Mouse (Mus musculus): ENCODE measurements at regions not wholly inside any gene's neighbourhood (a gene's known extent, or its start where the extent isn't known, plus 50 kb on each side); places are given as distances from the start of the nearest gene placed in this dataset.

DNA sequence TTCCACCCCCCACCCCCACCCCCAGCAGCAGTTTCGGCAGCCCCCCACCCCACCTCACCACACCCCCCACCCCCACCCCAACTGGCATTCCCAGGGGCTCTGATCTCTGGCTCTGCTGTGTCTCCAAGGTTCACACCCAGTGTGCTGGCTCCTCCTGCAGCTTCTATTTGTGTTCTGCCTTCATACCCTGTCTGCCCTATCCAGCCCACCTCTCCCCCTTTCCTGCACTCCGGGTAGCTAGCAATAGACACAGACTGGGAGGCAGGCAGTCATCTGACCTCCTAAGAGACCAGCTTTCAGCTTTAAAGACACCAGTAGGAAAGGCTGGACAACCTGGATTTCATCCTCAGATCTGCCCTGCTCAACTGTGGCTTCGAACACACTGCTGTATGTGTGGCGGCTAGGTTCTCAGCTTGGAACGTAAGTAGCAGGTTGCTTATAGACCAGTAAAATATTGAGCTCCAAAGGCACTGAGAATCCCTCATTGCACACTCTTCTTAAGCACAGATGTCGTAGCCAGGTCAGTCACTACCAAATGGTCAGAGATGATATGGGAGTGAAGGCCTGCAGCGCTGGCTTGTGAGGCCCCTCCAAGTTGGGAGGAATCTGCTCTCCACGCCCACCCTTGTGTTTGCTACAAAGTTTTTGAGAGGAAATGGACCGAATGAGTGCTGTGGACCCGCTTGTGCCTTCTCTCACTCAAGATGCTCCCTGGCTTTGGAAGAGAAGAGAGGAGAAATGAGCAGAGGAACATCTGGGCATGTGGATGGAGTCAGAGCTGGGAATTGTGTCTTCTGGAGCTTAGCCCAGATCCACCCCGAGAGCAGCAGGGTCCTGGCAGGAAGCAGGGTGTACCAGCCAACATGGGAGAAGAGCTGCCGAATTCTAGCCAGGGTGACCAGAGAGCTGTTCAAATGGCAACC, 187.1 kb downstream of the Bcl2l11 start:
- no peaks in the 10 kb centered on the region for H3K36me3 ChIP-seq (replicated peaks)
- no peaks in the 10 kb centered on the region for H3K9me3 ChIP-seq
- peaks cover 35% of the 10 kb centered on the region for H3K4me1 ChIP-seq
- H3K4me3 ChIP-seq = peak overlapping the region; percentile 38
- H3K27ac ChIP-seq = peak overlapping the region; percentile 68
- peaks cover 49% of the 10 kb centered on the region for H3K27me3 ChIP-seq (ENCODE audit: poor library complexity, severe bottlenecking)
- no peak for DNase-seq (ENCODE audit: extremely low spot score, low spot score)
- 56% methylated on average over 12 of the region's 12 CpGs for WGBS

DNA sequence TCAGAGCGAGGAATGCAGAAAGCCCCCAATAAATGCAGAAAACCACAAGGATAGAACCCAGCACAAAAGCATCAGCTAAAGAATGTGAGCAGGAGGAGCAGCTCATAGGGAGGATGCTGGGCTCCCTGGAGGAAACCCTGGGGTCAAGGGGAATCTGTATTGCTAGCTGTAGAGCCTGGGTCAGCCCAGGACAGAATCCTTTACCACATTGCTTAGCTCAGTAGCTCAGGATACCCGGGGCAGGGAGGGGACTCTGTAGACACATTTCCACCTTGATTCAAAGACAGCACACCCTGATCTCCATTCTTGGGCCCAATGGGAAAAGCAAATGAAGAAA, 187.7 kb downstream of the Bcl2l11 start:
- no peak overlapping the region for H3K4me3 ChIP-seq
- no peaks in the 10 kb centered on the region for H3K36me3 ChIP-seq (replicated peaks)
- H3K27ac ChIP-seq = 0 out of 2 replicates have a peak overlapping the region, but pooled peaks have one; percentile 68
- WGBS = 54% methylated on average over 2 of the region's 2 CpGs
- no peak for DNase-seq (ENCODE audit: extremely low spot score, low spot score)
- H3K4me1 ChIP-seq = peaks cover 39% of the 10 kb centered on the region
- no peaks in the 10 kb centered on the region for H3K9me3 ChIP-seq
- peaks cover 43% of the 10 kb centered on the region for H3K27me3 ChIP-seq (ENCODE audit: poor library complexity, severe bottlenecking)

DNA sequence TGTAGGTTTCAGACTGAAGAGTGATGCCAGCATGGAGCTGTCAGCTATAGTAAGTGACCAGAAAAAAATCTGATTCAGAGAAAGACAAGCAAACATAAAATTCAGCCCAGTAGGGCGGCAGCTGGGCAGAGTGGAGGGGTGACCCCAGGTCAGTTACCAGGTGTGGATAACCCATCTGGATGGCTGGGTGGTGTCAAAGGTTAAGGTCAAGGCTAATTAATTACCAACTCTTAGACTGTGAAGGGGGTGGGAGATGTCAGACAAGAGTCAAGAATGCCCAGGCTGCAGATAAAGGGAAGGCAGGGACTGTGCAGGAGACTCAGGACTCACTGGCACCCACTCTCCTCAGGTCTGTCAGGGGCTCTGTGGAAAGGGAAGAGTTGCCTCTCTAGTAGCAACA, 188.1 kb downstream of the Bcl2l11 start:
- Histone ChIP-seq H3K27ac (no peak overlapping the region), H3K27me3 (ENCODE audit: poor library complexity, severe bottlenecking) (peaks cover 39% of the 10 kb centered on the region), H3K4me1 (peaks cover 41% of the 10 kb centered on the region), H3K9me3 (no peaks in the 10 kb centered on the region), H3K4me3 (no peak overlapping the region), H3K36me3 (replicated peaks) (no peaks in the 10 kb centered on the region)
- DNase-seq (ENCODE audit: extremely low spot score, low spot score) = no peak
- WGBS = 48% methylated on average over 1 of the region's 1 CpGs

DNA sequence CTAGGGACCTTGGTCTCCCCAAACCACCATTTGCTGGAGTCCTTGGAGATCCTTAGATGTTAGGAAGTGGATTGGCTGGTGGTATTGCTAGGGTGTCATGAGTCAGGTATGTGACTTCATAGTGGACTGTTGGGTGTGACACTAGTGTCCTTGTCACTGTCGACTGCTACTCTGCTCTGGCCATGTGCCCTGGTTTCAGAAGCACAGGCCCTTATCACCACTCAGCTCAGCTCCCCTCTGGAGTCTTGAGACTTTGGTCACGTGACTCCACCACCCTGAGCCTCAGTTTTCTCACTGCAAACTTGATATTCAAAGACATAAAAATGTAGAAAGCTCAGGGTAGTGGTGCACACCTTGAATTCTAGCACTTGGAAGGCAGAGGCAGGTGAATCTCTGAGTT, 190.7 kb downstream of the Bcl2l11 start:
- DNase-seq (ENCODE audit: extremely low spot score, low spot score) = no peak
- Histone ChIP-seq H3K27me3 (ENCODE audit: poor library complexity, severe bottlenecking) (peaks cover 18% of the 10 kb centered on the region), H3K4me3 (no peak overlapping the region), H3K9me3 (no peaks in the 10 kb centered on the region), H3K27ac (no peak overlapping the region), H3K4me1 (peaks cover 42% of the 10 kb centered on the region), H3K36me3 (replicated peaks) (no peaks in the 10 kb centered on the region)
- 82% methylated on average over 2 of the region's 2 CpGs for WGBS

DNA sequence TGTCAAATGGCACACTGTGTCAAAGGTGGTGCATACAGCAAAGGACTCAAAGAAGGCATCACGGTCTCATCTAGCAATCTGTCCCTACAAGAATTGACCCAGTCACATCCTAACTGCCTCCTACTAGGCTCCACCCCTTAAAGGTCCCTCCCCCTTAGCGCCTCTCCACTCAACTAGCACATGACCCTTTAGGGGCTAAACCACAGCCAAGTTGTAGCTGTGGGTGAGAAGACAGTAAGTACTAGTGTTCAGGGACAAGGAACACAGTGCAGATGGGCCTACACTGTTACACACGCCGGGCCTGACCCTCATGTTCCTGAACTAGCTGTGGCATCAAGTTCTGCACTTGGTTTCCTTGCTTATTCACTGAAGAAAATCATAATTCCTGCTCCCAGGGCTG, 192.4 kb downstream of the Bcl2l11 start:
- no peak for DNase-seq (ENCODE audit: extremely low spot score, low spot score)
- no peak overlapping the region for H3K27ac ChIP-seq
- H3K27me3 ChIP-seq (ENCODE audit: poor library complexity, severe bottlenecking) = peaks cover 10% of the 10 kb centered on the region
- H3K9me3 ChIP-seq = no peaks in the 10 kb centered on the region
- 83% methylated on average over 4 of the region's 4 CpGs for WGBS
- no peaks in the 10 kb centered on the region for H3K36me3 ChIP-seq (replicated peaks)
- H3K4me1 ChIP-seq = peaks cover 30% of the 10 kb centered on the region
- no peak overlapping the region for H3K4me3 ChIP-seq

DNA sequence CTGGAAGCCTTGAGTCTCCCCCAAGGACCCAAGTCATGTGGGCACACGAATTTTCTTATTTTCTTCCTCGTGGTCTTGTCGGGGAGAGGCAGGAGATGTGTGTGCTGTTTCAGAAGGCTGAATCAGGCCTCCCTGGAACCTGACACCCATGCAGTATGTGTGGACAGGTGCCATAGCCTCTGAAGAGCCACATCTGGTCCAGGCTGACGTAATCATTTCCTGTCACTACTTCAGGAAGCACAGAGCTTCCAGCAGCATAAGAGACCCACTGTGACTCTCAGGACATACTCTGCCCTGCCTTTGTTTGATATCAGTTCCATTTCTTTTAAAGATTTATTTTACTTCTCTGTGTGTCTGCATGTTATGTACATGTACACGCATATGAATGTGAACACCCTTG, 193.1 kb downstream of the Bcl2l11 start:
- 75% methylated on average over 5 of the region's 5 CpGs for WGBS
- DNase-seq (ENCODE audit: extremely low spot score, low spot score) = no peak

DNA sequence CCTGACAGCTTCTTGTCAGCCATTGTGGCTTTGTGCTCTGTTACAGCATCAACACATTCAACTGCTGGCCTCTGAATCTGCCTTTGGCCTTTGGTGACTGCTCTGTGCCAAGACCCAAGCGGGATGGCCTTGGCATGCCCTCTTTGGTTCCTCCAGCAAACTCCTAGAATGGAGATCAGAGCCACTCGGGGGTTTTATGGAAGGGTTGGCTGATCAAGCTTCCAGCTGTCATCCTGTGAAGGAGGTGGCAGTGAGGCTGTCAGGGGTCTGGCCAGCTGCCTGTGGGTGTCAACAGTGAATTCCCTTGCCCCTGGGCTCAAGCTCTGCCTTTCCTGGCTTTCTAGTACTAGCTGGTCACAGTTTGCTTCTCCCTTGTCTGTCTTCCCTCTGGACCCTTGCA, 195.6 kb downstream of the Bcl2l11 start:
- no peak for DNase-seq (ENCODE audit: extremely low spot score, low spot score)
- Histone ChIP-seq H3K4me3 (no peak overlapping the region), H3K27ac (no peak overlapping the region), H3K36me3 (replicated peaks) (no peaks in the 10 kb centered on the region), H3K27me3 (ENCODE audit: poor library complexity, severe bottlenecking) (no peaks in the 10 kb centered on the region), H3K9me3 (no peaks in the 10 kb centered on the region), H3K4me1 (peaks cover 33% of the 10 kb centered on the region)
- 81% methylated on average over 2 of the region's 2 CpGs for WGBS

More for the DNA sequence above, 193.1 kb downstream of the Bcl2l11 start:
- Histone ChIP-seq H3K27ac (no peak overlapping the region), H3K4me3 (no peak overlapping the region), H3K4me1 (peaks cover 24% of the 10 kb centered on the region), H3K27me3 (ENCODE audit: poor library complexity, severe bottlenecking) (peaks cover 3% of the 10 kb centered on the region; the same call in 1 of the 2 replicates), H3K36me3 (replicated peaks) (no peaks in the 10 kb centered on the region), H3K9me3 (no peaks in the 10 kb centered on the region)

DNA sequence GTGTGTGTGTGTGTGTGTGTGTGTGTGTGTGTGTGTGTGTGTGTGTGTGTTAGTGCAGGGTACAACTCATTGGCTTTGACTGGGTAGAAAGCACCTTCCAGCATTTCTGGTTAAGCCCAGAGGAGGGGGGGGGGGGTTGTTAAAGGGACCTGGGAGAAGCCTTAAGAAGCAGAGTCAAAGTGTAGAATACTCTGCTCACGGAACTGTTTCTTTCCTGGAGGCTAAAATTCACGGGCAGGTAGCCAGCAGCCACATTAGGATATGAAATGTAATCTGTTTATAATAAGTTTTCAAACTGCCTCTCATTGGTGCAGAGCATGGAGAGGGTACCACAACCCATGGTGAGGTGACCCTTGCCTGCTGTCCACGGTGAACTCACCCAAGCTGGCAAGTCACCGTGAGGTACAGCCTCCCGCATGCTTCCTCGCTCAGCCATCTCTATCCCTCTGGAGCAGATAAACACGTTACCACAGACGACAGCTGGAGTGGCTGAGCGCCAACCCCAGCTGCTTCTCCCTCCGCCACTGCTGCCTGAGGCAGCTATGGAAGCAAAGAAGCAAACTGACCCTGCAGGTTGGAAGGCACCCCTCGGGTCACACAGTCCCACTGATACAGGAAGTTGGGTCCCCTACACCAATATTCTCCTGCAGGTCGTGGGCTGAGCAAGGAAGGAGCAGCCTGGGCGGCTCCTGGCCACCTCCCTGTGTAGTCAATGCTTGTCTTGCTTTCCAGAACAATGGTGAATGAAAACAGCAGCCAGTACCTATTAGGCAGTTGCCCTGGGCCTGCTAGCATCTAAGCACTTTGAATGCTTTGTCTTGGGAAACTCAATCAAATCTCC, 198.6 kb downstream of the Bcl2l11 start:
- no peaks in the 10 kb centered on the region for H3K36me3 ChIP-seq (replicated peaks)
- H3K4me3 ChIP-seq = no peak overlapping the region
- H3K27me3 ChIP-seq (ENCODE audit: poor library complexity, severe bottlenecking) = 0 out of 2 replicates have a peak, but pooled peaks cover 4% of the 10 kb centered on the region
- peaks cover 30% of the 10 kb centered on the region for H3K4me1 ChIP-seq
- peak overlapping the region; percentile 40; the same call in 1 of the 2 replicates for H3K27ac ChIP-seq
- no peaks in the 10 kb centered on the region for H3K9me3 ChIP-seq
- no peak for DNase-seq (ENCODE audit: extremely low spot score, low spot score)
- WGBS = 66% methylated on average over 13 of the region's 13 CpGs

DNA sequence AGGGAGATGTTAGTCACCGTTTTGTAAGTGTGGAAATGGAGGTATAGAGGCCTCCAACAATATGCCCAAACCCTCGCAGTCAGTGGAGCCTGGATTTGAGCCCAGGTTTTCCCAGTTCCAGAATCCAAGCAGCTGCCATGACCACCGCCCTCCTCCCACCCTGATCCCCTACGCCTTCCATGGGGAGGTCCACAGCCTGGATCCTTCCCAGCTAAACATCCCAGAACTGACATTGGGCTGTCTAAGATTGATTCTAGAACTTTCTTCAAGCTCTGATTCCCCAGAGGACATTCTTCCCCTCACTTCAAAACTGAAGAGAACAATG, 199.2 kb downstream of the Bcl2l11 start:
- Histone ChIP-seq H3K27me3 (ENCODE audit: poor library complexity, severe bottlenecking) (peaks cover 8% of the 10 kb centered on the region), H3K27ac (peak overlapping the region; percentile 40; the same call in 1 of the 2 replicates), H3K9me3 (no peaks in the 10 kb centered on the region), H3K4me1 (peaks cover 28% of the 10 kb centered on the region), H3K4me3 (no peak overlapping the region), H3K36me3 (replicated peaks) (no peaks in the 10 kb centered on the region)
- WGBS = 79% methylated on average over 4 of the region's 4 CpGs
- no peak for DNase-seq (ENCODE audit: extremely low spot score, low spot score)

DNA sequence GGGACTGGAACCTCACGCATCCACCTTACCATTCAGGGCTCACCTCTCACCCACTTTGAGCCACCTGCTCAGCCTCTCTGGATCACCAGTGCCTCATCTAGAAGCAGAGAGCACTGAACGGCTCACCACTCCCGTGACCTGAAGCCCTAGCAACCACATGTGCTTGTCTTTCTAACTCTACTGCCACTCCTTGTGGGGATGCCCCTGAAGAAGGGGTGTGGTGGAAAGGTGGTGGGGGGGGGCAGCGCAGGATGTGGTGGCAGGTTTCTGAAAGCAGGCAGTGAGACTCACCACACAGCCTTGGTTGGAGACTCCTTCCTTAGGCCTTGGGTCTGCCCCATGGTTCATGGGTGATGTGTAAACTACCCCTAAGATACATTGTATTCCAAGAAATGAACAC, 199.6 kb downstream of the Bcl2l11 start:
- WGBS = 88% methylated on average over 4 of the region's 4 CpGs
- no peak overlapping the region for H3K4me3 ChIP-seq
- H3K9me3 ChIP-seq = no peaks in the 10 kb centered on the region
- H3K36me3 ChIP-seq (replicated peaks) = no peaks in the 10 kb centered on the region
- peaks cover 28% of the 10 kb centered on the region for H3K4me1 ChIP-seq
- H3K27ac ChIP-seq = peak overlapping the region; percentile 35; the same call in 1 of the 2 replicates
- H3K27me3 ChIP-seq (ENCODE audit: poor library complexity, severe bottlenecking) = peaks cover 12% of the 10 kb centered on the region
- no peak for DNase-seq (ENCODE audit: extremely low spot score, low spot score)

DNA sequence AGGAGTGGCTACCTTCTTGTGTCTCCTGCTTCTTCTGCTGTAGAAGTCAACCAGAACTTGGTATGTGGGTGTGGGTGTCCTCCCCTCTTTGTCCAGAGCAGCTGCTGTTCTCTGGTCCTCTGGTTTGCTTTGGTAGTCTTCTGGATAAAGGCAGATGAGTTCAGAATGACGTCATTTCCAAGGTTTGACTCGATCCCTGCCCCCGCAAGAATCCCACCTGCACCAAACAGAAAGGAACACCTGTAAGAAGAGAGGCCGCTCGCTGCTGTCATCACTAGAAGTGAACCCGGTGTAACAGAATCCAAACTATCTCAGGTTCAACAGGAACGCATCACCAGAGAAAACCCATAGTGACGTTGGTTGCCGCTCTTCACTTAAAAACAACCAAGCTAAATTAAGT, 205.0 kb downstream of the Bcl2l11 start:
- no peak for DNase-seq (ENCODE audit: extremely low spot score, low spot score)
- H3K4me1 ChIP-seq = peaks cover 62% of the 10 kb centered on the region
- H3K36me3 ChIP-seq (replicated peaks) = no peaks in the 10 kb centered on the region
- no peak overlapping the region for H3K27ac ChIP-seq
- 83% methylated on average over 9 of the region's 9 CpGs for WGBS
- H3K27me3 ChIP-seq (ENCODE audit: poor library complexity, severe bottlenecking) = peaks cover 50% of the 10 kb centered on the region
- no peak overlapping the region for H3K4me3 ChIP-seq
- no peaks in the 10 kb centered on the region for H3K9me3 ChIP-seq

DNA sequence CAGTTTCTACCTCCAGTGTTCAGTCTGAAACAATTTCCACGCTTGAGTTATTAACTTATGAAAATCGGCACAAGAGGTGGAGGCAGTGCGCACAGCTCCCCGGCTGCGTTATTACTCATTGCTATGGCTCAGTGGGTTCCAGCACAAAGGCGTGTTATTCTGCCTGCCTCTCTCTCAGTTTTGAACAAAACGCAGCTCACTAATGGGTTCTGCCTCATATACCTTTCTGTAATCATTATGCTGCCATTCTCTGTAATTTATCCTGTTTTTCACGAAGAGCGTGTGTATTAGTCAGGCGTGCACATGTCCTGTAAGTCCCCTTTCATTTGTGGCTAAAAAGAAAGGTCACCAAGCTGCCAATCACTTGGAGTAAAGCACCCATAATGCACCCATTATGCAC, 205.4 kb downstream of the Bcl2l11 start:
- Histone ChIP-seq H3K27ac (no peak overlapping the region), H3K9me3 (no peaks in the 10 kb centered on the region), H3K36me3 (replicated peaks) (no peaks in the 10 kb centered on the region), H3K27me3 (ENCODE audit: poor library complexity, severe bottlenecking) (peaks cover 50% of the 10 kb centered on the region), H3K4me1 (peaks cover 63% of the 10 kb centered on the region), H3K4me3 (no peak overlapping the region)
- 49% methylated on average over 10 of the region's 10 CpGs for WGBS
- no peak for DNase-seq (ENCODE audit: extremely low spot score, low spot score)

DNA sequence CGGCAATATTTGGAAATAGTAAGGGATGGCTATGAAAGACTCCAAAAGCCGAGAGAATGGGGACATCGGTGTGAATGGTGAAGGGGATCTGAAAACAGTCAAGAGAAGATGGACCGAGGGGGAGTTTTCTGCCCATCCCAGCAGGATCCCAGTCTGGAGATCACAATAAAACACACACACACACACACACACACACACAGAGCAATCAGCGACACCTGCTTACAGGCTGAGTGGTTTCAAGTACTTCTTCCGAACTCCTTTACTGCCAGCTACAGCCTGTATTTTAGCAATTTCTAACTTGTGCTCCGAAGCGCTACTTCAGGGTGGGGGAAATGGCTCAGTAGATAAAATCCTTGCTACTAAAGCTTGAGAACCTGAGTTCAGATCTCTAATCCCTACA, 205.8 kb downstream of the Bcl2l11 start:
- H3K27me3 ChIP-seq (ENCODE audit: poor library complexity, severe bottlenecking) = peaks cover 52% of the 10 kb centered on the region
- H3K4me1 ChIP-seq = peaks cover 63% of the 10 kb centered on the region
- 53% methylated on average over 8 of the region's 8 CpGs for WGBS
- no peak overlapping the region for H3K27ac ChIP-seq
- no peaks in the 10 kb centered on the region for H3K36me3 ChIP-seq (replicated peaks)
- no peak for DNase-seq (ENCODE audit: extremely low spot score, low spot score)
- no peak overlapping the region for H3K4me3 ChIP-seq
- no peaks in the 10 kb centered on the region for H3K9me3 ChIP-seq
